Mouse (Mus musculus): ENCODE results near the gene Sec16b. TPM values are rescaled to one million over a fixed set of nuclear protein-coding genes. Genes with fewer than 3 reads are reported as not detected.

The Sec16b gene
- 13.2 and 14.8 TPM in 2 replicates for polyA plus RNA-seq (2012; rRNA removed)

GRCm38 (mm10) chr1:157506522-157506921 lies at the start of gene Sec16b:
Gene Sec16b (plus strand): TSS chr1:157506728.

GRCm38 (mm10) chr1:157458421-157459208 lies 47.9 kb upstream of the Sec16b start, which contains the start of gene Cryzl2:
Gene Cryzl2 (plus strand): TSS chr1:157458577.

Other genes with a start within 250 kb of the Sec16b start
- 1.5 and 1.7 TPM in 2 replicates for gene Rasal2, start 94.1 kb upstream of the Sec16b start, polyA plus RNA-seq (2012; rRNA removed)
- 13.0 and 14.4 TPM in 2 replicates for gene Cryzl2, start 48.2 kb upstream of the Sec16b start, polyA plus RNA-seq (2012; rRNA removed)